Mouse (Mus musculus) gastrocnemius, adult 8-10 months (tissue): Measurements from ENCODE around the gene Cntrob. TPM values are rescaled to one million over a fixed set of nuclear protein-coding genes. Genes with fewer than 3 reads are reported as not detected.
"Not testable (repeated sequence)": the region's sequence is repeated elsewhere in the genome, so short reads cannot be mapped to it uniquely, and the experiment has no call there.

Experiments
- DNase-seq, 2 experiments: peaks; one replicate each; pipeline ENCODE4 v3.0.0; 2022; ENCODE audit warnings: low spot score in 2 of 2
- total RNA-seq, 4 experiments: library from RNA; stranded (reverse); gene quantifications; 2 replicates each; pipeline ENCODE4 v1.2.4; 2022

Cntrob gene
- total RNA-seq, 4 experiments from 2014 or later: 0.72 to 1.5 (median 0.88) TPM

- no peak for DNase-seq
Observed at GRCm38 (mm10) chr11:69346441-69346840, 22.9 kb upstream of the Cntrob start.

GRCm38 (mm10) chr11:69340161-69341131 lies 16.9 kb upstream of the Cntrob start, which contains the start of gene Rnf227:
TSS of gene Rnf227 (plus strand) at chr11:69340461.
- peak in 1 of 2 experiments; percentile 27 for DNase-seq

GRCm38 (mm10) chr11:69334796-69335195 lies 11.2 kb upstream of the Cntrob start:
- DNase-seq: no peak

DNA sequence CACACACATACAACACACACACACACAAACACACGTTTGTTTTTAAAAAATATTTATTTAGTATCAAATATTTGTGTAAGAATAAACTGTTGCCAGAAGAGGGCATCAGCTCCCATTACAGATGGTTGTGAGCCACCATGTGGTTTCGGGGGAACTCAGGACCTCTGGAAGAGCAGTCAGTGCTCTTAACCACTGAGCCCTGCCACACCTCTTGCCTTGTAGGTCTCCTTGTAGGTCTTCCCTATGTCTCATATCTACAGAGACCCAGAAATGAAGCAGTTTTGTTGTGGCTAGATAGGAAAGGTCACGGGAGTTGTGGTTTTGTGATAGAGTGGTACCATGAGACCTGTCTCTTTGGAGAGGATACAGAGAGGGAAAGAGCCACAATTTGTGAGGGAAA lies 10.3 kb upstream of the Cntrob start:
- DNase-seq: no peak

DNA sequence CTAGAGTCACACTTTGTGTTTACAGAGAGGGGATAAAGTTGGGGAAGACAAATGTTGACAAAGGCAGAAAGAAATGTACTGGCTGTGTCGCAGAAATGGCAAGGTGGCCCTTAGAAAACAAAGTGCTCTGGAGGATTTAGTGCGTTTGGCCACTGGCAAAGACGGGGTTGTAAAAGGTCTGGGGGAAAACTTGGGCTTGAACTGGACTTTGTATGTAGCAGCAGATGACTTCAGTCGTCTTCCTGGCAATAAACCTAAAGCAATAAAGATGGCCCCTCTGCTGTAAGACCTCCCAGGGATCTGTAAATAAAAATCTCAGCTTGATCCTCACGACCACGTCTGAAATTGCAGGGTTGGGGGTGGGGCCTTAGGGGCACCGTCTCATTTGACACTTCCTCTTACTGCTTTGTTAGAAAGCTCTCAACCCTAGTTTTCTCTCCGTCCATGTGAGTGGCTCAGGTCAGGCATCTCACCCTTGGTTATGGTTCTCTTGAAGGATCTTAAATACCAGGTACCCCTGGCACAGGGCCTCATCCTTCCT lies 9.2 kb upstream of the Cntrob start:
- no peak for DNase-seq

DNA sequence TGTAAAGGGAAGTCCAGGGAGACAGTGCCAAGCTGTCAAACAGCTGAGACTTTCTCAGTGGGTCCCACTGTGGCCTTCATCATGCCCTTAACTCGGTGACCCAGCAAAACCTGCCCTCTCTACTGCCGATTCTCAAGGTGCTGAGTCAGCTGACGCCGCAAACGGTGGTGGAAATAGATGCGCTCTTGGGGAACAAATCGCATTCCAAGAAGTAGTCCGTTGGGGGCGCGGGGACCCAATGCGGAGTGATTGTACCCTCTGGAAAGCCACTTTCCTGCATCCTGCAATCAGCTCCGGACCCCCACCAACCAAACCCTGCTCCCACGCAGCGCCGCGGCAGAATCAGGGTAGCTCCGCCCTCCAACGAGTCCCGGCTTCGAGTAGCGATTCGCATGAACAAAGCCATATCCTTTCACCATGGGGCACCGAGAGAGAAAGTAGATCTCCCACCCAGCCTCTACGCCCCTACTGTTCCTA lies 8.4 kb upstream of the Cntrob start:
- DNase-seq: peak in 1 of 2 experiments; percentile 33

DNA sequence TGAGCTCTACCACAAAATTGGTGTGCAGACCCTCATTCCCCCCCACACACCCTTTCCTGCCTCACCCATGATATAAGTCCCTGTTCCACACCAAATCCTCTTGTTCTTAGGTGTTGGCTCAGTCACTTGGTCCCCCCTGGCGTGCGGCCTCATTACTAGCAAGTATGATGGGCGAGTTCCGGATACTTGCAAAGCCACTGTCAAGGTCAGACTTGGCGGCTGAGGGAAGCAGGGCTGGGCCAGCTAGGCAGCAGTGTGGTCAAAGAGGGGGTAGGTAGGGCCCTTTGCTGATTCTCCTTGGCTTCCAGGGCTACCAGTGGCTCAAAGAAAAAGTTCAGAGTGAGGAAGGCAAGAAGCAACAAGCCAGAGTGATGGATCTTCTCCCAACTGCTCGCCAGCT lies 7.6 kb upstream of the Cntrob start:
- no peak for DNase-seq

- DNase-seq: no peak
Observed at GRCm38 (mm10) chr11:69328517-69328916, 4.9 kb upstream of the Cntrob start.

GRCm38 (mm10) chr11:69327648-69328047 lies 4.1 kb upstream of the Cntrob start:
- no peak for DNase-seq

DNA sequence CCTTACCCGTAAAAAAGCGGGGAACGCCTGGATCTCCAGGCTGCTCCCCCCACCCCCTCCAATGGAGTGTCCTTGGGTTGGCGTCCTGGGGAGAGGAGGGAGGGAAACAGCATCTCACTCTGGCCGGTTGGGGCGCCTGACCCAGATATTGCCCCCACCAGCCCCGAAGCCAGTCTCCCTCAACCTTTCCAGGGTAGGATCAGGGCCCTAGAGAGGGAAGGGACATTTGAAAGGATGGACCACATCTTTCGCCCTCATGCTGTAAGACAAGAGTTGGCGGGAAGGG lies 3.5 kb upstream of the Cntrob start:
- no peak for DNase-seq

GRCm38 (mm10) chr11:69326408-69327156 lies 3.0 kb upstream of the Cntrob start:
- DNase-seq: no peak

DNA sequence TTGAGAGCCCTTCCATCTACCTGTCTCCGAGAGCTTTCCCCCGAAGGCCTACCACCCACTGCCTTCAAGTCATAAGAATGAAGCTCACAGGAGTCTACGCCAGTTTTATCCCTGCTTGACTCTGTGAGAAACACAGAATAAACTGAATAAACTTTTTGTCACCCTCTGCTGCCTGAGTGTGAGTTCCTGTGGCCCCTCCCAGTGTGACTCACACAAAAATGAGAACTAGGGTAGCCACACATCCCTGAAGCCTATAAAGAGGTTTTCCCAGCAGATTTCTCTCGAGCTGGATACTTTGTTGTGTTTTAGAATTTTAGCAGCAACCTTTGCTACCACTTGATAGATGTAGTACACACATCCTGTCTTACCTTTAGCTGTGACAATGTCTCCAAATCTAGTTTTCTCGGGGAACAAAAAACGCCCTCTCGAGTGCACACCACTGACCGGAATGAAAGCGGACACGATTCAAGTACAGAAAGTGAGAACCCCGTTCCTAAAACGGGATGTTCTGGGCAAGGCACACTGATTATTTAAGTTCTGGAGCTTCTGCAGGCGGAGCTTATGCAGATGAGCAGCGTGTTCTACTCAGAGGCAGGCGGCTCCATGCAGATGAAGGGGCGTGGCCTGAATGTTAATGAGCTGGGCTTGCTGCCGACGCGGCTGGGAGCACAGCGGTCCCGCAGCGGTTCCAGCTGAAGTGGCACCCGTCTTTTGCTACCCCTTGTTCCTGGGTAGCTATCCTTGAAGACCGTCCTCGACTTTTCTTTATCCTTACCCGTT lies 2.2 kb upstream of the Cntrob start, which contains the start of gene Kcnab3:
Kcnab3 (plus strand) TSS at position 631 of the 780 bp plus-strand sequence.
- peak; percentile 55 to 77 for DNase-seq

DNA sequence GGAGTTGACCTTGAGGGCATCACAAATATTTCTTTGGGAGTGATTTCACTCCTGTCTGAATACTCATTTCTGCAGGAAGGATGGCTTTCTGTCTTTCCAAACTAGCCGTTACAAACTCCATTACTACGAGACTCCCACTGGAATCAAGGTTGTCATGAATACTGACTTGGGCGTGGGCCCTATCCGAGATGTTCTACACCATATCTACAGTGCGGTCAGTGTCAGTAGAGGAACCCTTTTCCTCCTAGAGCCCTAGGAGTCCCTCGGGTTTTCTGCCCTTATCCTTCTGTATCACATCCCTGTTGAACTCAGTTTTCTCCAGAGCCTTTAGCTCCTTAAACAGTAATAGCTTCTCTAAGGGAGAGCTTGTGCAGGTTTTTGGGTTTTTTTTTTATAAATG lies 1.2 kb upstream of the Cntrob start:
- no peak for DNase-seq

GRCm38 (mm10) chr11:69322693-69323471 lies 693 bp downstream of the Cntrob start:
- no peak for DNase-seq

DNA sequence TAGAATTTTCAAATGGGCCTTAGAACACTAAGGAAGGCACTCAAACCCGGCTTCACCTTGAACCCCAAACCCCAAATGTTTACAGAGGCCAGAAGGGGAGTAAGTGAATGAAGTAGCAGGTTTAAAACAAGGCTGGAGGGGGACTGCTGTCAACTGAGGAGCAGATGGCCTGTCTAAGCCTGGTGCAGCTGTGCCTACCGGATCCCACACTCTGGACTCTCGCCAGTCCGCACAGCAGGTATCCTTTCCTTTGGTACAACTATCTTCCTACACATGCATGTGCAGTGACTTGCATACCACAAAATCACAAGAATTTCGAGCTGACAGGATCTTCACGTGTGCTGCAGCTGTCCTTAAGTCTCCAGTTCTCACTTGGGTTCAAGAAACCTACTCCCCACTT lies 1.6 kb downstream of the Cntrob start:
- no peak for DNase-seq

- no peak for DNase-seq
Observed at GRCm38 (mm10) chr11:69321580-69321979, 2.0 kb downstream of the Cntrob start.

- DNase-seq: not testable (repeated sequence)
Observed at GRCm38 (mm10) chr11:69318000-69318399, 5.6 kb downstream of the Cntrob start.

DNA sequence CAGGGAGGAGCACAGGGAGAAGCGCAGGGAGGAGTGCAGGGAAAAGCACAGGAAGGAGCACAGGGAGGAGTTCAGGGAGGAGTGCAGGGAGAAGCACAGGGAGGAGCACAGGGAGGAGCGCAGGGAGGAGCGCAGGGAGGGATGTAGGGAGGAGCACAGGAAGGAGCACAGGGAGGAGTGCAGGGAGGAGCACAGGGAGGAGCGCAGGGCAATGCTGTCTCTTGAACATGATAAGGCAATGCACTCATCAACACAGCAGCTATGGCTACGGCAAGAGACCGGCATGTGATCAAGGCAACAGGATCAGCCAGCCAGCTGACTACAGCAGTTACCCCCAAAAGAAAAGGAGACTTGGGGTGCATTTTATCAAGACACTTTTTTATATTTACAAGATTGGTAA lies 7.2 kb downstream of the Cntrob start:
- no peak for DNase-seq

GRCm38 (mm10) chr11:69311266-69311665 lies 12.3 kb downstream of the Cntrob start:
- peak in 1 of 2 experiments; percentile 50 for DNase-seq

DNA sequence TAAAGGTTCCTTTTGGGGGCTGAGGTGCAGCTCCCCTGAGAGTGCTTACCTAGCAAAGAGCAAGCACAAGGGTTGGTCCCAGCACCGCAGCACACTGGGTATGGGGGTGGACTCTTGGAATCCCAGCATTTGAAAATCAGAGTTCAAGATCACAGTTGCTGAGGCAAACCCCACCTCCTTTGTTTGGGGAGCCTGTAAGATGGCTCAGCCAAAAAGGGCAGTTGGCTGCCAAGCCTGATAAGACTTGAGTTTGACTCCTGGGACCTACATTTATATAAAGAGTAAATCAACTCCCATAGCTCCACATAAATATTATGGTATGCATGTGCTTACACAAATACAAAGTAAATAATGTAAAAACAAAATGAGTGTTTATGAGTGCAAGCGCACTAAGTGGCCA lies 17.5 kb downstream of the Cntrob start:
- no peak for DNase-seq
